Mouse (Mus musculus): Measurements from ENCODE around the gene Gm48552.

Gene Gm48552

GRCm38 (mm10) chr10:81431526-81432168, 42.8 kb downstream of the Gm48552 start:
- DNase-seq (ENCODE audit: low spot score), result peak; percentile 14

- peak; percentile 9 for DNase-seq (ENCODE audit: low spot score)
Observed at GRCm38 (mm10) chr10:81432169-81432867, 43.5 kb downstream of the Gm48552 start.

- DNase-seq (ENCODE audit: low spot score), result peak; percentile 69
Observed at GRCm38 (mm10) chr10:81432868-81433262, 44.1 kb downstream of the Gm48552 start.

GRCm38 (mm10) chr10:81433541-81434289, 44.9 kb downstream of the Gm48552 start:
- peak; percentile 8 for DNase-seq (ENCODE audit: low spot score)

GRCm38 (mm10) chr10:81434361-81435263, 45.8 kb downstream of the Gm48552 start:
- DNase-seq (ENCODE audit: low spot score), result no peak

GRCm38 (mm10) chr10:81435436-81435835, 46.6 kb downstream of the Gm48552 start:
- DNase-seq (ENCODE audit: low spot score), result no peak
